Mouse (Mus musculus): ENCODE data around the gene Pank2.

DNA sequence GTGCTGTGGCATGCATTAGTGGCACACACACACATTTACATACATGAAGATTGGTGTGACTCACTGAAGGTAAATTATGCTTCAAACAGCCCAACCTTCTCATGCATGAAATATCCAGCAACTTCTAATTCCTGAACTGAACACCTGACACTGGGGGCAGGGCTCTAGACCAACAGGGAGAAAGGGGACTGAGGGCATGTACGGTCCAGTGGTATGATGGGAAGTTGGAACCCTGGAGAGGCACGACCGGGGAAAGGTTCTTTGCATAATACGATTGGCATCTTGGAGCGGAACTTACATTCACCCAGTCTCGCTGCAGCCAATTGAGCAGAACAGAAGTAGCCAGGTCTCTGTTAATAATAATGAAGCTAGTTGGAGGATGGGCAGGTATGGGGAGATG is 37.1 kb upstream of the Pank2 start:
- no peak for TF ChIP-seq TAL1 (IDR thresholded peaks at IDR 0.05; ENCODE audit: low read length)
- no peak for TF ChIP-seq GATA1 (IDR thresholded peaks at IDR 0.05; ENCODE audit: low read length)

All from erythroblast, embryonic 14.5 days (primary cell).